In genomic region chr3:51603705-51604291, GRCm38 (mm10) we compare ENCODE assay signal across 8 mouse cellular contexts. TPM values are rescaled to one million over a fixed set of nuclear protein-coding genes. Genes with fewer than 3 reads are reported as not detected.
DNase-seq lines count a peak whose midpoint lies in the region; ATAC-seq and TF ChIP-seq lines count a peak whose summit lies in the region.

No protein-coding gene starts in this region.

- WGBS in hindbrain, embryonic 13.5 days, result 62% methylated on average over 15 of the region's 15 CpGs
- 95% methylated on average over 15 of the region's 15 CpGs for WGBS in hindbrain, embryonic 10.5 days
- WGBS in neural tube, embryonic 13.5 days, result 50% methylated on average over 15 of the region's 15 CpGs

- no peaks in the 10 kb centered on the region for H3K27me3 ChIP-seq in hindbrain, embryonic 13.5 days
- H3K27me3 ChIP-seq in hindbrain, embryonic 10.5 days (ENCODE audit: insufficient read depth, poor library complexity, severe bottlenecking), result no peaks in the 10 kb centered on the region
- H3K27me3 ChIP-seq in ES-Bruce4 (ENCODE audit: control insufficient read depth, insufficient read depth, low read length, poor library complexity, severe bottlenecking), result no peaks in the 10 kb centered on the region
- H3K27me3 ChIP-seq in neural tube, embryonic 13.5 days, result no peaks in the 10 kb centered on the region

- no peak overlapping the region for H3K4me2 ChIP-seq in hindbrain, embryonic 13.5 days
- 0 out of 2 replicates have a peak overlapping the region, but pooled peaks have one; percentile 9 for H3K4me2 ChIP-seq in neural tube, embryonic 13.5 days

- no peak for DNase-seq in hindbrain, embryonic 10.5 days (ENCODE audit: low spot score)
- peak; percentile 78 to 87 for DNase-seq in cerebellum, postnatal 25 days
- peak; percentile 75 to 85 for DNase-seq in layer of hippocampus, postnatal 14 days (ENCODE audit: low spot score in 2 of 2)
- DNase-seq in gastrocnemius, postnatal 10 days, result no peak
- DNase-seq in testis, postnatal 14 days (ENCODE audit: low spot score), result no peak

- no peak overlapping the region for H3K9ac ChIP-seq in hindbrain, embryonic 13.5 days
- no peak overlapping the region for H3K9ac ChIP-seq in ES-Bruce4 (ENCODE audit: low read depth, poor library complexity, severe bottlenecking)
- H3K9ac ChIP-seq in neural tube, embryonic 13.5 days, result no peak overlapping the region

- peak; percentile 52; the same call in 1 of the 2 replicates for ATAC-seq in hindbrain, embryonic 13.5 days (ENCODE audit: low FRiP score)
- ATAC-seq in neural tube, embryonic 13.5 days (ENCODE audit: low read depth), result peak; percentile 84

- peak overlapping the region; percentile 31; the same call in 1 of the 2 replicates for H3K27ac ChIP-seq in hindbrain, embryonic 13.5 days
- no peak overlapping the region for H3K27ac ChIP-seq in hindbrain, embryonic 10.5 days
- H3K27ac ChIP-seq in ES-Bruce4 (ENCODE audit: insufficient read depth, low read length), result no peak overlapping the region
- peak overlapping the region; percentile 72 for H3K27ac ChIP-seq in neural tube, embryonic 13.5 days (replicated peaks)

- TF ChIP-seq POLR2A in ES-Bruce4 (IDR thresholded peaks at IDR 0.05; ENCODE audit: insufficient read depth, low read length), result no peak

- peaks cover 5% of the 10 kb centered on the region; the same call in 1 of the 2 replicates for H3K4me1 ChIP-seq in hindbrain, embryonic 13.5 days (replicated peaks)
- H3K4me1 ChIP-seq in hindbrain, embryonic 10.5 days (replicated peaks), result peaks cover 6% of the 10 kb centered on the region; the same call in 1 of the 2 replicates
- H3K4me1 ChIP-seq in ES-Bruce4 (ENCODE audit: control insufficient read depth, insufficient read depth, low read length), result no peaks in the 10 kb centered on the region
- peaks cover 13% of the 10 kb centered on the region for H3K4me1 ChIP-seq in neural tube, embryonic 13.5 days (replicated peaks)

- TF ChIP-seq CTCF in ES-Bruce4 (IDR thresholded peaks at IDR 0.05; ENCODE audit: low read depth, low read length), result no peak

- TF ChIP-seq EP300 in ES-Bruce4 (IDR thresholded peaks at IDR 0.05; ENCODE audit: insufficient read depth, low read depth, low read length), result no peak

- no peak overlapping the region for H3K4me3 ChIP-seq in hindbrain, embryonic 13.5 days
- no peak overlapping the region for H3K4me3 ChIP-seq in hindbrain, embryonic 10.5 days
- H3K4me3 ChIP-seq in ES-Bruce4 (ENCODE audit: low read depth, low read length), result 0 out of 2 replicates have a peak overlapping the region, but pooled peaks have one; percentile 29
- H3K4me3 ChIP-seq in neural tube, embryonic 13.5 days, result no peak overlapping the region

- no peaks in the 10 kb centered on the region for H3K36me3 ChIP-seq in hindbrain, embryonic 13.5 days
- H3K36me3 ChIP-seq in hindbrain, embryonic 10.5 days, result no peaks in the 10 kb centered on the region
- H3K36me3 ChIP-seq in ES-Bruce4 (ENCODE audit: control insufficient read depth, insufficient read depth, low read length, poor library complexity, severe bottlenecking), result no peaks in the 10 kb centered on the region
- no peaks in the 10 kb centered on the region for H3K36me3 ChIP-seq in neural tube, embryonic 13.5 days

- H3K9me3 ChIP-seq in hindbrain, embryonic 13.5 days, result no peaks in the 10 kb centered on the region
- no peaks in the 10 kb centered on the region for H3K9me3 ChIP-seq in hindbrain, embryonic 10.5 days
- no peaks in the 10 kb centered on the region for H3K9me3 ChIP-seq in ES-Bruce4 (replicated peaks; ENCODE audit: control insufficient read depth, insufficient read depth, low read length, poor library complexity, severe bottlenecking)
- no peaks in the 10 kb centered on the region for H3K9me3 ChIP-seq in neural tube, embryonic 13.5 days

RNA-seq across cellular contexts. Expression of gene Setd7, which starts 43.1 kb away (rescaled TPM):
- polyA plus RNA-seq in hindbrain, embryonic 13.5 days (2015; fragmentation: Nextera tagmentation; extraction: Ambion mirVana), result 2.8 and 3.9 TPM in 2 replicates
- polyA plus RNA-seq in hindbrain, embryonic 10.5 days (2016; fragmentation: Nextera tagmentation; extraction: Ambion mirVana), result 3.0 and 3.2 TPM in 2 replicates
- 46.1 and 48.1 TPM in 2 replicates for polyA plus RNA-seq in ES-Bruce4 (2011; ENCODE audit: insufficient read depth, insufficient read length, low read depth, missing spikeins)
- total RNA-seq in layer of hippocampus, postnatal 14 days (2021), result 10 to 100 TPM; 88.8 to 95.4 TPM
- polyA plus RNA-seq in neural tube, embryonic 13.5 days (2015; fragmentation: Nextera tagmentation; extraction: Ambion mirVana), result 3.4 and 4.1 TPM in 2 replicates
- 100 to 1,000 TPM; 102 to 121 TPM for total RNA-seq in gastrocnemius, postnatal 10 days (2021)

RNA-seq across cellular contexts. Expression of gene Mgst2, which starts 56.4 kb away (rescaled TPM):
- polyA plus RNA-seq in hindbrain, embryonic 13.5 days (2015; fragmentation: Nextera tagmentation; extraction: Ambion mirVana), result 0.49 and 0.64 TPM in 2 replicates
- 0.42 TPM in 1 of 2 replicates, not detected in the other for polyA plus RNA-seq in hindbrain, embryonic 10.5 days (2016; fragmentation: Nextera tagmentation; extraction: Ambion mirVana)
- polyA plus RNA-seq in ES-Bruce4 (2011; ENCODE audit: insufficient read depth, insufficient read length, low read depth, missing spikeins), result 0.61 and 1.3 TPM in 2 replicates
- not detected for total RNA-seq in layer of hippocampus, postnatal 14 days (2021)
- 1.3 and 3.6 TPM in 2 replicates for polyA plus RNA-seq in neural tube, embryonic 13.5 days (2015; fragmentation: Nextera tagmentation; extraction: Ambion mirVana)
- total RNA-seq in gastrocnemius, postnatal 10 days (2021), result 1 to 10 TPM in 1 of 2 experiments, under 1 TPM in 1; 0.99 to 1.4 TPM

Comparison
In these comparisons a context has a peak if more than half of its experiments do, and no peak if none do; other contexts are left out.
1. H3K27ac ChIP-seq: peak in hindbrain, embryonic 13.5 days (single experiment) and neural tube, embryonic 13.5 days (single experiment); none in hindbrain, embryonic 10.5 days (single experiment) and ES-Bruce4 (single experiment).
2. DNase-seq: peak in cerebellum, postnatal 25 days (2 of 2) and layer of hippocampus, postnatal 14 days (2 of 2); none in hindbrain, embryonic 10.5 days (single experiment), gastrocnemius, postnatal 10 days (single experiment) and testis, postnatal 14 days (single experiment).